Mouse (Mus musculus): Measurements from ENCODE around the gene Hbp1. TPM values are rescaled to one million over a fixed set of nuclear protein-coding genes. Genes with fewer than 3 reads are reported as not detected.

Hbp1 gene
- polyA plus RNA-seq, 1 experiment from 2014 or later: 97.8 TPM

DNA sequence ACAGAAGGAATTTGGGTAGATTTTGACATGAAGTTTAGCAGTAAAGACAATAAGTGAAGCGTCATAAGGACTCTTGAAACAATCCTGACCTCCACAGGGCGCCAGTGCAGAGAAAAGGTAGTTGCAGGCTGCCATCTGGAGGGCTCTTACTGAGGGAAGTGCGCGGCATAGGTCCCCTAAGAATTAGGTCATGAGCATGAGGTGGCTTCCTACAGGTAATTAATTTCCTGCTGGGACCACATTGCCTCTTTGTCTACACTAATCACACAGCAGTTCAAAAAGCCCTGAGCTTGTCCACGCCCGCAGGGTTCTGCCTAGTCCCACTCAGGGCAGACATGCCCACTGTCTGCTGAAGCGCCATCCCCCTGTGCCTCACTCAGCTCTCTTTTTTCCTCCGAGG is 53.3 kb downstream of the Hbp1 start:
- Histone ChIP-seq H3K36me3 (no peaks in the 10 kb centered on the region), H3K9ac (no peak overlapping the region), H3K9me3 (no peaks in the 10 kb centered on the region), H3K27ac (no peak overlapping the region), H3K4me3 (replicated peaks) (no peak overlapping the region), H3K4me2 (no peak overlapping the region), H3K27me3 (replicated peaks) (no peaks in the 10 kb centered on the region), H3K4me1 (no peaks in the 10 kb centered on the region)
- WGBS: 64% methylated on average over 8 of the region's 8 CpGs
- no peak; the same call in 1 of the 2 replicates for ATAC-seq (ENCODE audit: insufficient read depth, low FRiP score, low read depth)

DNA sequence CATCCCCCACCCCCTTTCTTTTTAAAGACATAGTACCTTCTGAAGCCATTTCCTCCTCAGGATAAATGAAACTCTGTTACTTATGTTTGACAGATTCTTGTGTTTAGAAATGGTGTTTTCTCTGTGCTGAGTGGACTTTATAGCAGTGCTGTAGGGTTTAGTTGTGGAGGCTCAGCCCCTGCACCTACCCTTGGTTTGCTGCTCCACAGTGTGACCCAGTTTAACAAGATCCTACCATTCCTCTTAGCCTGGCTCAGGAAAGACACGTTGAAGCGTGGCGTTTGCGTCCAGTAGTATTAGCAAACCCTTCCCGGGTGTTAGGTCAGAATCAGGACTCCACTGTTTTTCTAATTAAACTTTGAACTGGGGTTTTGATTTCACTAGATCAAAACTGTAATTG is 54.0 kb downstream of the Hbp1 start:
- WGBS: 52% methylated on average over 5 of the region's 5 CpGs
- Histone ChIP-seq H3K9me3 (no peaks in the 10 kb centered on the region), H3K27me3 (replicated peaks) (no peaks in the 10 kb centered on the region), H3K36me3 (no peaks in the 10 kb centered on the region), H3K4me1 (no peaks in the 10 kb centered on the region), H3K4me3 (replicated peaks) (no peak overlapping the region), H3K27ac (no peak overlapping the region), H3K9ac (no peak overlapping the region), H3K4me2 (no peak overlapping the region)
- no peak for ATAC-seq (ENCODE audit: insufficient read depth, low FRiP score, low read depth)

DNA sequence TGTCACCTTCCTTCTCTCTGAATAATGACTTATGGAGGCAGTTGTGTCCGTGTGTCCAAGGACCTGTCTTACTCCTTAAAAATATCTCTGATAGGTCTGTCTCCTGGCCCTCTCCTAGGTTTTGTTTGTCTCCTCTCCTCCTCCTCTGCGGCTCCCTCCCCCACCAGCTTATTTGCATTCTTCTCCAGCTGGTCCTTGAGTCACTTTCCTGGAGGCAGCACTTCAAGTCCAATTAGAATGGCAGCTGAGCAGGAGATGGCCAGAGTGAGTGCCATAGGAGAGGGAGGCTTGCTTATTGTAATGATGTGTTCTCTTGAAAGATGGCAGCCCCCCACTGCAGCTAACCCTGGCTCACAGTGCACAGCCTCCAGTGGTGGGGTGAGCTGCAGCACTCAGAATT is 54.4 kb downstream of the Hbp1 start:
- no peak overlapping the region for H3K27ac ChIP-seq
- H3K4me1 ChIP-seq: no peaks in the 10 kb centered on the region
- H3K36me3 ChIP-seq: no peaks in the 10 kb centered on the region
- no peak overlapping the region for H3K9ac ChIP-seq
- H3K27me3 ChIP-seq (replicated peaks): no peaks in the 10 kb centered on the region
- H3K9me3 ChIP-seq: no peaks in the 10 kb centered on the region
- ATAC-seq (ENCODE audit: insufficient read depth, low FRiP score, low read depth): no peak; the same call in 1 of the 2 replicates
- no peak overlapping the region for H3K4me3 ChIP-seq (replicated peaks)
- 27% methylated on average over 2 of the region's 2 CpGs for WGBS
- no peak overlapping the region for H3K4me2 ChIP-seq

DNA sequence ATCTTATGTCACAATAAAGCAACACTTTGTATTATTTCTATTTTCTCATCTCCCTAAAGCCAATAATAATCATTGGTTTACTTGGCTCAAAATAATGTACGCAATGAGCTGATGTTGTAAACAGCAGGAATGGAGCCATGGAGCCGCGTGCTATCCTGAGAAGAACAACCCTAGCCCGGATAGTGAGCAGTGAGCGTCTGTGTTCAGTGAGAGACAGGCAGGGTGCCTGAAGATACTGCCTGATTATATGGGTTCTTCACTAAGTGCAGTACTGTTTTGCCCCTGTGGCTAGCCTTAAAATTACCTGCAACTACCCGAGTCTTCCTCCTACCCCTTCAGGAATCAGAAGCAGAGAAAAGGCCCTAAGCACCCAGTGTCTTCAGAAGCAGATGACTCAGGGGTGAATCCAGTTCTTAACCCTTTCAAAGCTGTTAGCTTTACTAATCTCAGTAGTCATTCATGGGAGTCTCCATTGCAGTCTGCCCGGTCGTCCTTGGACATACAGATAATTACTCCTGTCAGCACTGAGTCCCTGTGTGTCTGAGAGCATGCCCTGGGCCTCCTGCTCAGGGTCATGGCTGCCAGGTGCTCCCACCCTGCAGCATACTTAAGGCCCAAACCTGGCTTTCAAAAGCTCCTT is 55.1 kb downstream of the Hbp1 start:
- Histone ChIP-seq H3K4me1 (no peaks in the 10 kb centered on the region), H3K4me3 (replicated peaks) (no peak overlapping the region), H3K9me3 (no peaks in the 10 kb centered on the region), H3K4me2 (no peak overlapping the region), H3K27ac (no peak overlapping the region), H3K27me3 (replicated peaks) (no peaks in the 10 kb centered on the region), H3K9ac (no peak overlapping the region), H3K36me3 (no peaks in the 10 kb centered on the region)
- no peak for ATAC-seq (ENCODE audit: insufficient read depth, low FRiP score, low read depth)
- 44% methylated on average over 8 of the region's 8 CpGs for WGBS

DNA sequence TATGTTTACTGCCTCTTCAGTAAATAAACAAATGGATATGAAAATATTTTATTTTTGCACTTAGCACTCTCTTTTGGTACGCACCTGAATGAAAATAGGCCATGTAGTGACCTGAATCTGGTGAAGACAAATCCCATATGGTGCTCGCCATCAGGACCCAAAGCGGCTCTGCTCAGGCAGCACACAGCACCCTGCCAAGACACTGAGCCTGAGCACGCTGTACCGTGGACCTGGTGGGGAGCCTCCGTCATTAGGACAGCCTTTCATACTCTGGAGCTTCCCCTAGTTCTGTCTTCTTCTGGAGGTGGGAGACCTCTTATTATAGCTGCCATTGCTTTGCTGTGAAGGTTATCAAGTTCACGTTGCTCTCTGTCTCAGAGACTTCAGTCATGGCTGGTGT is 57.6 kb downstream of the Hbp1 start:
- H3K27me3 ChIP-seq (replicated peaks): no peaks in the 10 kb centered on the region
- no peak overlapping the region for H3K27ac ChIP-seq
- H3K9ac ChIP-seq: no peak overlapping the region
- no peak overlapping the region for H3K4me3 ChIP-seq (replicated peaks)
- H3K36me3 ChIP-seq: no peaks in the 10 kb centered on the region
- 88% methylated on average over 7 of the region's 7 CpGs for WGBS
- no peak overlapping the region for H3K4me2 ChIP-seq
- H3K9me3 ChIP-seq: no peaks in the 10 kb centered on the region
- ATAC-seq (ENCODE audit: insufficient read depth, low FRiP score, low read depth): no peak
- H3K4me1 ChIP-seq: no peaks in the 10 kb centered on the region

DNA sequence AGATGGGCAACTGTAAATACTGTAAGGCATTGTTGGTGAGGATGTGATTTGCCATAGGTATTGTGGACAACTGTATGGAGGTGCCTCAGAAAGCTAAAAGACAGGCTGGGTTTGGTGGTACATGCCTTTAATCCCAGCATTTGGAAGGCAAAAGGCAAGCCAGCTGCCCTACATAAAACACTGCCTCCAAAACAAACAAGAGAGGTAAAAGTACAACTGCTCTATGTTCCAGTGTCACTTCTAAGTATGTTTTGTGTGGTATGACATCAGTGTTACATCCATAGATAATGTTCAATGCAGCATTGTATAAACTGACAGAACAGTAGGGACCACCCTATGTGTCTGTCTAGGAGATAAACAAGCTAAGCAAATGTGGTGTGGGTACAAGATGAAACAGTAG is 58.3 kb downstream of the Hbp1 start:
- no peak overlapping the region for H3K4me3 ChIP-seq (replicated peaks)
- no peaks in the 10 kb centered on the region for H3K9me3 ChIP-seq
- no peak overlapping the region for H3K27ac ChIP-seq
- no peak overlapping the region for H3K4me2 ChIP-seq
- no peaks in the 10 kb centered on the region for H3K27me3 ChIP-seq (replicated peaks)
- H3K4me1 ChIP-seq: no peaks in the 10 kb centered on the region
- no peak for ATAC-seq (ENCODE audit: insufficient read depth, low FRiP score, low read depth)
- H3K9ac ChIP-seq: no peak overlapping the region
- 0 out of 2 replicates have a peak, but pooled peaks cover 2% of the 10 kb centered on the region for H3K36me3 ChIP-seq

DNA sequence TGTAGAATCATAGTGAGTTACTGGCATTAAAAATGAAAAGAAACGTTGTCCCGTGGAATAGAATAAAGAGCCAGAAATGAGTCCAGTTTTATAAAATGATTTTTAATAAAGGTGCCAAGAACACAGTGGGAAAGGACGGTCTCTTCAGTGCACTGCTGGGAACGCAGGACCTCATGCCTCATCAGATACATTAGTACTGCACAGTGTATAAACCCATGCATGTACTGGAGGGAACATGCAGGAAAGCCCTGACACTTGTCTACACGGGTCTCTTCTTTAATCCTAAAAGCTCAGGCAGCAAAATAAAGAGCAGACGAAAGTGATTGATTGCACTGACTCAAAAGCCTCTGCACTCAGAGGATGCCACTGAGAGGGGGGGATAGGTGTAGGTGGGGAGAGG is 59.6 kb downstream of the Hbp1 start:
- no peak overlapping the region for H3K27ac ChIP-seq
- 0 out of 2 replicates have a peak, but pooled peaks cover 2% of the 10 kb centered on the region for H3K36me3 ChIP-seq
- H3K27me3 ChIP-seq (replicated peaks): no peaks in the 10 kb centered on the region
- 58% methylated on average over 6 of the region's 6 CpGs for WGBS
- H3K4me3 ChIP-seq (replicated peaks): no peak overlapping the region
- H3K4me1 ChIP-seq: no peaks in the 10 kb centered on the region
- no peaks in the 10 kb centered on the region for H3K9me3 ChIP-seq
- H3K4me2 ChIP-seq: no peak overlapping the region
- no peak overlapping the region for H3K9ac ChIP-seq
- ATAC-seq (ENCODE audit: insufficient read depth, low FRiP score, low read depth): no peak

DNA sequence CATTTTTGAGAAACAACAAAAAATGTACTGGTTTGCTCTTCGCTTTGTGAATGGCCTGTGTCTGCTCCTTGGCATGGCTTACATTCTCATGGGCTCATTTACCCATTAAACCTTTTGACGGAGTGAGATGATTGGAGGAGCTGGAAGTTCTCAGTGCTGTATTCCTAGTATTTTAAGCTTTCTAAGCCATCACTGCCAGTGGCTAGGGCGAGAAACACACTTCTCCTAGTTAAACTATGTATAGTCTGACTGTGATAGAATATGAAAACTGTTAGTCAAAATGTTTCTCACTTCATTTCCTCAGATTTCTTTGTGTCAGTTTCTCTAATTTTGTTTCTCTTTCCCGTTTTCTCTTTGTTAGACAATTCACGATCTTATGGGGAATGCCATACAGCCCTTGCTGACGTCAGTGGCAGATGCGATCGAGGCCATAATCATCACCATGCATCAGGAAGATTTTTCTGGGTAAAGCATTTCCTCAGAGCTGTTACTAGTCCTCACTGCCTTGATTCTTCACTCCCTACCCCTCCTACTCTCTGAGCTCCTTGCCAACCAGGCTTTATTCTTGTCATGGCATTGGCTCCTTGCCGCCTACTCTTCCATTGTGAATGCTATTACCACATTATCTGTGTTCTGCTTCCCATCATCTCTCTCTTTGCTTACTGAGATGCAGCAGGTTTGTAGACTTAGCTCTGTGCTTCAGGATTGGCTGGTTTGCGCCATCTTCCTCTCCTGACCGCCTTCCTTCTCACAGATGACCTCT is 64.3 kb downstream of the Hbp1 start:
- no peaks in the 10 kb centered on the region for H3K4me1 ChIP-seq
- WGBS: 92% methylated on average over 11 of the region's 11 CpGs

DNA sequence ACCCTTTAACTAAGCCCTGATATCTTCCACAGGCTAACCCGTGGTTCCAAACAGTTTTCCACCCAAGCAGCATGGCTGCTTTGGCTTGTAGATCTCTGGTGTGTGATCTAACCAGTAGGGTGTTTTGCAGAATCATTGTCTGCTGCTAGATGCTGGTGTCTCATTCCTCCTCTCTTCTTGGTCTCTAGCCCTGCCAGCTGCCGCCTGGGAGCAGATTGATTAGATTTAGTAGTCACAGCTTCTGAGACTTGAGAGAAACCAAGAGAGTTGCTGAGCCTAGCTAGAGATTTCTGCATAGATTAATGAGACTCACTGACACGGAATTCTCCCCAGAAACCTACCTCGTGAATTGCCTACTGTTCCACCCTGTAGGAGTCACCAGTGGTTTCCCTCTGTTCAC is 65.3 kb downstream of the Hbp1 start:
- H3K4me2 ChIP-seq: no peak overlapping the region
- H3K27me3 ChIP-seq (replicated peaks): no peaks in the 10 kb centered on the region
- H3K9ac ChIP-seq: no peak overlapping the region
- ATAC-seq (ENCODE audit: insufficient read depth, low FRiP score, low read depth): no peak
- no peaks in the 10 kb centered on the region for H3K4me1 ChIP-seq
- 75% methylated on average over 4 of the region's 4 CpGs for WGBS
- H3K9me3 ChIP-seq: no peaks in the 10 kb centered on the region
- no peak overlapping the region for H3K4me3 ChIP-seq (replicated peaks)
- H3K27ac ChIP-seq: no peak overlapping the region
- 0 out of 2 replicates have a peak, but pooled peaks cover 2% of the 10 kb centered on the region for H3K36me3 ChIP-seq

More for the DNA sequence above, 64.3 kb downstream of the Hbp1 start:
- Histone ChIP-seq H3K9me3 (no peaks in the 10 kb centered on the region), H3K27me3 (replicated peaks) (no peaks in the 10 kb centered on the region), H3K27ac (no peak overlapping the region), H3K36me3 (0 out of 2 replicates have a peak, but pooled peaks cover 2% of the 10 kb centered on the region), H3K4me2 (no peak overlapping the region), H3K9ac (no peak overlapping the region), H3K4me3 (replicated peaks) (no peak overlapping the region)
- ATAC-seq (ENCODE audit: insufficient read depth, low FRiP score, low read depth): no peak

DNA sequence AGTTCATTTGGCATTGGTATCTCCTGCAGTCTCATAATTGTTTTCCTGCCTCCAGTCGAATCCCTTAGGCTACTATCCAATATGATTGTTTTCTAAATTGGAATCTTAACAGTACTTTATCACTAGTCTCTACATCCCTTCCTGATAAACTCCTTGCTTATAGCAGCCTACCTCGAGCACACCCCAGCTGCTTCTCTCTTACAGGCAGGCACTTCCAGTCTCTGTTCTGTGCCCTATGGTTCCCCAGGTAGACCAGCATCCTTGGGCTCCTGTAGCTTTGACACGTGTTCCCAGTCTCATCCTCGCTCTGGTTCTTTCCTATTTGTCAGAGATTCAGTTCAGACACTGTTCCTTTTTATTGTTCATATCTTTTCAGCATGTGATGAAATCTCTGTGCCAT is 66.0 kb downstream of the Hbp1 start:
- ATAC-seq (ENCODE audit: insufficient read depth, low FRiP score, low read depth): no peak
- WGBS: 85% methylated on average over 4 of the region's 4 CpGs
- H3K9ac ChIP-seq: no peak overlapping the region
- H3K4me3 ChIP-seq (replicated peaks): no peak overlapping the region
- H3K27me3 ChIP-seq (replicated peaks): no peaks in the 10 kb centered on the region
- no peak overlapping the region for H3K27ac ChIP-seq
- H3K9me3 ChIP-seq: no peaks in the 10 kb centered on the region
- no peaks in the 10 kb centered on the region for H3K4me1 ChIP-seq
- 0 out of 2 replicates have a peak, but pooled peaks cover 2% of the 10 kb centered on the region for H3K36me3 ChIP-seq
- no peak overlapping the region for H3K4me2 ChIP-seq

DNA sequence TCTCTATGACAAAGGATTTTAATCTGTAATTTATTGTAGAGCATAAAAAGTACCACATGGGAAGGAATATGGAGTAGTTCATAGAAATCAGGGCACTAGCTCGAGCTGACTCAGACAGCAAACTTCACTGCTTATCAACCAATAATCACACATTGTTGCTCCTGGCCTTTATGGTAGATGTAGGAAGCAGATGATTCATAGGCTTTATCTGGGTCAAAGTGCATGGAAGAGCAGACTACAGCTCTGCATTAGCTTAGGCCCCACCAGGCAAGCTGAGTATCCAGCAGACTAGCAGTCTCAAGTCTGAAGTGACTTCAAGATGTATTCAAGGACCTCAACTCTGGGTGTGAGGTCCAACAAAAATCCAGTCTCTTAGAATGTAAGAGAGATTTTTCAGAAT is 67.6 kb downstream of the Hbp1 start:
- no peak for ATAC-seq (ENCODE audit: insufficient read depth, low FRiP score, low read depth)
- H3K4me1 ChIP-seq: no peaks in the 10 kb centered on the region
- H3K27ac ChIP-seq: no peak overlapping the region
- 49% methylated on average over 1 of the region's 1 CpGs for whole genome bisulfite sequencing
- H3K9ac ChIP-seq: no peak overlapping the region
- H3K36me3 ChIP-seq: 0 out of 2 replicates have a peak, but pooled peaks cover 2% of the 10 kb centered on the region
- H3K9me3 ChIP-seq: no peaks in the 10 kb centered on the region
- H3K4me3 ChIP-seq (replicated peaks): no peak overlapping the region
- H3K4me2 ChIP-seq: no peak overlapping the region
- no peaks in the 10 kb centered on the region for H3K27me3 ChIP-seq (replicated peaks)

DNA sequence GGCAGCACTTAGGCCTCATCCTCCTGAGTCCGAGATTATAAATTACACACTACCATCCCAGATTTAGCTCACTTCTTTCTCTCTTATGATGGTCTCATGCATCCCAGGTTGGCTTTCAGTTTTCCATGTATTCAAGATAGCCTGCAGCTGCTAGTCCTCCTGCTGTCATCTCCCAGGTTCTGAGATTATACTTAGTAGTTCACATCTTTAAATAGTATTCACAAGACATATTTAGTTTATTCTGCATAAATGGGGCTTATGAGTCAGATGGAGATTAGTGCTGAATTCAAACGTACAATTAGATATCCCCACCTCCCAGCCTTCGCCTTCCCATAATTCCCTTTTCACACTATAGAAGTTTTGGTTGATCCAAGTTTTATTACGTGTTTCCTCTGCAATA is 73.6 kb downstream of the Hbp1 start:
- no peak overlapping the region for H3K4me2 ChIP-seq
- WGBS: 78% methylated on average over 4 of the region's 4 CpGs
- H3K4me3 ChIP-seq (replicated peaks): no peak overlapping the region
- no peaks in the 10 kb centered on the region for H3K27me3 ChIP-seq (replicated peaks)
- no peaks in the 10 kb centered on the region for H3K36me3 ChIP-seq
- no peak for ATAC-seq (ENCODE audit: insufficient read depth, low FRiP score, low read depth)
- H3K4me1 ChIP-seq: no peaks in the 10 kb centered on the region
- no peak overlapping the region for H3K9ac ChIP-seq
- no peak overlapping the region for H3K27ac ChIP-seq
- no peaks in the 10 kb centered on the region for H3K9me3 ChIP-seq
